Mouse (Mus musculus) embryonic facial prominence, embryonic 11.5 days (tissue): Measurements from ENCODE around the gene Fosl1. TPM values are rescaled to one million over a fixed set of nuclear protein-coding genes. Genes with fewer than 3 reads are reported as not detected.
"Not testable (repeated sequence)": the region's sequence is repeated elsewhere in the genome, so short reads cannot be mapped to it uniquely, and the experiment has no call there.

Experiments
- ATAC-seq: fragments of 200-750 bp; cut with Nextera tagmentation; replicated peaks from 2 replicates; pipeline ENCODE4 v1.8.0; 2017; ENCODE audit warnings: low read depth; ENCODE audit not compliant: insufficient number of reproducible peaks, low FRiP score, low TSS enrichment
- DNase-seq: peaks from one replicate; pipeline ENCODE4 v3.0.0-alpha.2; 2015; ENCODE audit warnings: low spot score
- H3K27ac ChIP-seq: fragments of 300-500 bp; sonication (generic); replicated peaks from 2 replicates; pipeline ENCODE4 v1.5.1; 2014; ENCODE audit warnings: mild to moderate bottlenecking, low read depth, low read length, control low read depth
- H3K27me3 ChIP-seq: fragments of 300-500 bp; sonication (generic); 2 replicates; pipeline ENCODE4 v1.6.1; 2014; ENCODE audit warnings: mild to moderate bottlenecking, low read length, moderate library complexity, mixed read lengths; ENCODE audit not compliant: control insufficient read depth, insufficient read depth
- H3K36me3 ChIP-seq: fragments of 300-500 bp; sonication (generic); replicated peaks from 2 replicates; pipeline ENCODE4 v1.6.1; 2014; ENCODE audit warnings: low read depth, mild to moderate bottlenecking, low read length, moderate library complexity, mixed read lengths; ENCODE audit not compliant: control insufficient read depth, insufficient read depth
- H3K4me1 ChIP-seq: fragments of 300-500 bp; sonication (generic); 2 replicates; pipeline ENCODE4 v1.6.1; 2014; ENCODE audit warnings: low read length, mixed read lengths; ENCODE audit not compliant: control insufficient read depth, insufficient read depth
- H3K4me2 ChIP-seq: fragments of 300-500 bp; sonication (generic); 2 replicates; pipeline ENCODE4 v1.6.1; 2014; ENCODE audit warnings: low read depth, mild to moderate bottlenecking, control low read depth, low read length, moderate library complexity
- H3K4me3 ChIP-seq: fragments of 300-500 bp; sonication (generic); 2 replicates; pipeline ENCODE4 v1.5.1; 2014; ENCODE audit warnings: low read depth, low read length, control low read depth
- H3K9ac ChIP-seq: fragments of 300-500 bp; sonication (generic); replicated peaks from 2 replicates; pipeline ENCODE4 v1.6.1; 2014; ENCODE audit warnings: mild to moderate bottlenecking, control low read depth, low read length
- H3K9me3 ChIP-seq: fragments of 300-500 bp; sonication (generic); replicated peaks from 2 replicates; pipeline ENCODE4 v1.6.1; 2016; ENCODE audit warnings: mild to moderate bottlenecking, low read length, inconsistent platforms, mixed read lengths; ENCODE audit not compliant: control insufficient read depth
- WGBS: fragments of 180-500 bp; shearing (Covaris S2); extraction: QIAGEN DNeasy Blood & Tissue Kit; methylation state at CpG from one replicate; pipeline ENCODE4 v1.1.7; 2014; 5-methylcytosine and 5-hydroxymethylcytosine counted together
- polyA plus RNA-seq: library from polyadenylated mRNA; unstranded; fragments of >200 nt; fragmentation: Nextera tagmentation; extraction: Ambion mirVana; gene quantifications from 2 replicates; pipeline ENCODE4 v1.2.1, GENCODE M21; 2014

Gene Fosl1
- not detected in 2 replicates for polyA plus RNA-seq

GRCm38 (mm10) chr19:5447515-5448353, at the start of gene Fosl1:
Gene Fosl1 (plus strand): TSS chr19:5447547.
- Histone ChIP-seq H3K27me3 (peaks cover 35% of the 10 kb centered on the region), H3K9ac (0 out of 2 replicates have a peak within 1 kb of the TSS, but pooled peaks have one; percentile 34), H3K27ac (no peak within 1 kb of the TSS), H3K4me2 (peak within 1 kb of the TSS; percentile 91), H3K9me3 (no peaks in the 10 kb centered on the region), H3K36me3 (no peaks in the 10 kb centered on the region), H3K4me3 (peak within 1 kb of the TSS; percentile 50), H3K4me1 (peaks cover 8% of the 10 kb centered on the region)
- DNase-seq, result peak; percentile 67
- 2% methylated on average over 70 of the region's 70 CpGs for WGBS
- peak; percentile 46; the same call in 1 of the 2 replicates for ATAC-seq

GRCm38 (mm10) chr19:5401073-5401472, 46.3 kb upstream of the Fosl1 start:
- WGBS, result 74% methylated on average over 4 of the region's 4 CpGs
- not testable (repeated sequence) for H3K36me3 ChIP-seq, DNase-seq, H3K9ac ChIP-seq, ATAC-seq, H3K4me3 ChIP-seq, H3K4me2 ChIP-seq, H3K4me1 ChIP-seq, H3K9me3 ChIP-seq, H3K27ac ChIP-seq, H3K27me3 ChIP-seq

- Histone ChIP-seq H3K9me3 (no peaks in the 10 kb centered on the region), H3K27ac (no peak within 1 kb of the TSS), H3K4me2 (no peak within 1 kb of the TSS), H3K36me3 (no peaks in the 10 kb centered on the region), H3K4me1 (no peaks in the 10 kb centered on the region), H3K4me3 (no peak within 1 kb of the TSS), H3K27me3 (no peaks in the 10 kb centered on the region), H3K9ac (no peak within 1 kb of the TSS)
- 84% methylated on average over 8 of the region's 8 CpGs for WGBS
- DNase-seq, result no peak
- ATAC-seq, result no peak
Measured at GRCm38 (mm10) chr19:5402293-5402692, 45.1 kb upstream of the Fosl1 start, which contains the start of gene Tsga10ip. Gene Tsga10ip (minus strand): TSS chr19:5402526.

GRCm38 (mm10) chr19:5405924-5406323, 41.4 kb upstream of the Fosl1 start:
- no peaks in the 10 kb centered on the region for H3K36me3 ChIP-seq
- H3K4me2 ChIP-seq, result peak overlapping the region; percentile 39
- peak; percentile 24 for DNase-seq
- H3K27ac ChIP-seq, result 0 out of 2 replicates have a peak overlapping the region, but pooled peaks have one; percentile 3
- H3K4me3 ChIP-seq, result peak overlapping the region; percentile 35
- peak overlapping the region; percentile 47 for H3K9ac ChIP-seq
- H3K4me1 ChIP-seq, result no peaks in the 10 kb centered on the region
- no peak for ATAC-seq
- no peaks in the 10 kb centered on the region for H3K27me3 ChIP-seq
- no peaks in the 10 kb centered on the region for H3K9me3 ChIP-seq
- WGBS, result 32% methylated on average over 7 of the region's 7 CpGs

GRCm38 (mm10) chr19:5406531-5407126, 40.7 kb upstream of the Fosl1 start:
- peak overlapping the region; percentile 75 for H3K27ac ChIP-seq
- not testable (repeated sequence) for H3K4me1 ChIP-seq, H3K27me3 ChIP-seq, H3K36me3 ChIP-seq, H3K9me3 ChIP-seq
- 14% methylated on average over 21 of the region's 25 CpGs for WGBS
- peak overlapping the region; percentile 73 for H3K4me2 ChIP-seq
- H3K4me3 ChIP-seq, result peak overlapping the region; percentile 58
- DNase-seq, result peak; percentile 55
- peak; percentile 66 for ATAC-seq
- H3K9ac ChIP-seq, result peak overlapping the region; percentile 73

GRCm38 (mm10) chr19:5407133-5407532, 40.2 kb upstream of the Fosl1 start:
- Histone ChIP-seq H3K9me3 (no peaks in the 10 kb centered on the region), H3K4me2 (peak overlapping the region; percentile 73), H3K27me3 (no peaks in the 10 kb centered on the region), H3K9ac (peak overlapping the region; percentile 73), H3K4me1 (no peaks in the 10 kb centered on the region), H3K36me3 (no peaks in the 10 kb centered on the region), H3K27ac (peak overlapping the region; percentile 75), H3K4me3 (peak overlapping the region; percentile 58)
- WGBS, result 20% methylated on average over 7 of the region's 7 CpGs
- 0 out of 2 replicates have a peak, but pooled peaks have one; percentile 24 for ATAC-seq
- peak; percentile 75 for DNase-seq

- no peak overlapping the region for H3K4me3 ChIP-seq
- WGBS, result 91% methylated on average over 13 of the region's 13 CpGs
- no peak for DNase-seq
- H3K4me2 ChIP-seq, result peak overlapping the region; percentile 73; the same call in 1 of the 2 replicates
- H3K27ac ChIP-seq, result no peak overlapping the region
- H3K4me1 ChIP-seq, result no peaks in the 10 kb centered on the region
- no peaks in the 10 kb centered on the region for H3K27me3 ChIP-seq
- H3K9ac ChIP-seq, result no peak overlapping the region
- H3K9me3 ChIP-seq, result no peaks in the 10 kb centered on the region
- ATAC-seq, result no peak
- no peaks in the 10 kb centered on the region for H3K36me3 ChIP-seq
Measured at GRCm38 (mm10) chr19:5408057-5409001, 39.0 kb upstream of the Fosl1 start.
